In the genomic region with DNA sequence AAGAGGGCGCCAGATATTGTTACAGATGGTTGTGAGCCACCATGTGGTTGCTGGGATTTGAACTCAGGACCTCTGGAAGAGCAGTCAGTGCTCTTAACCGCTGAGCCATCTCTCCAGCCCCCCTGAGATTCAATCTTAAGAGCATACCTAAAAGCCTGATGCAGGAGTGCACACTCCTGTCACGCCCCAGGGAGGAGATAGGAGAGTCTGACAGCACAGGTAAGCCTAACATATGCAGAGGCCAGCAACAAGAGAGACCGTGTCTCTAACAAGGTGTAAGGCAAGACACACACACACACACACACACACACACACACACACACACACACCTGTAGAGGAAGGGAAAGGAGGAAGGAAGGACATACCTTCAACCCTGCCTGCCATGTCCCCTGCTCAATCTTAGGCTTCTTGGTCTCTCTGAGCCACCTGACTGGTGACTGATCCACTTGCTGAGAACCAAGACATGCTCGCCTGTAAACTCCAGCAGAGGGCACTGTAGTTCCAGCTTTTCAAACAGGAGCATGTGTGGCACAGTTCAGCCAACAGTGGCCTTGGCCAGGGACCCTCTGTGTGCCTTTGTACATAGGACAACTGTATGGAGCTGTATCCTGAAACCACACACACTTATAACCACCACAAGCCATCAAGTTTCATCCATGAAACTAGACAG, we compare ENCODE assay signal across 9 mouse cellular contexts. TPM values are rescaled to one million over a fixed set of nuclear protein-coding genes. Genes with fewer than 3 reads are reported as not detected.
DNase-seq lines count a peak whose midpoint lies in the region; ATAC-seq lines count a peak whose summit lies in the region.
"Had no signal": no experiment of that assay in that cellular context is flagged by ENCODE, and none has a peak within 500 bp of the region (broad histone marks: within the 10 kb centered on the region; RNA-seq: fewer than 3 reads in every experiment).

No protein-coding gene starts in this region.

- H3K4me3 ChIP-seq in heart, embryonic 11.5 days (ENCODE audit: low read depth, low read length): no peak overlapping the region
- no peak overlapping the region for H3K4me3 ChIP-seq in intestine, embryonic 15.5 days (replicated peaks)

- WGBS in heart, embryonic 11.5 days (ENCODE audit: insufficient replicate concordance): 39% methylated on average over 5 of the region's 5 CpGs
- 47% methylated on average over 5 of the region's 5 CpGs for WGBS in intestine, embryonic 15.5 days

- H3K36me3 ChIP-seq in heart, embryonic 11.5 days (ENCODE audit: control insufficient read depth, insufficient read depth, low read length): no peaks in the 10 kb centered on the region
- H3K36me3 ChIP-seq in intestine, embryonic 15.5 days: no peaks in the 10 kb centered on the region
- H3K36me3 ChIP-seq: G1E had no signal

- intact Hi-C loops in left cerebral cortex, postnatal 14 days (cut with DNase I): loop anchor here (1.0 to 5.0 kb wide), 2 partner anchors 37 to 212 kb away; no protein-coding TSS in a partner anchor

- no peak overlapping the region for H3K9ac ChIP-seq in heart, embryonic 11.5 days (ENCODE audit: low read depth, low read length)
- no peak overlapping the region for H3K9ac ChIP-seq in intestine, embryonic 15.5 days

- peak; percentile 77 to 88 for DNase-seq in heart, adult 18-20 months
- peak; percentile 77 to 86 for DNase-seq in cerebellum, postnatal 36 days
- peak; percentile 80 for DNase-seq in gastrocnemius, adult 18-20 months (ENCODE audit: low spot score)
- peak; percentile 89 to 91 for DNase-seq in left cerebral cortex, postnatal 14 days (ENCODE audit: low spot score in 2 of 2)
- peak; percentile 89 for DNase-seq in mesoderm, embryonic 11.5 days (ENCODE audit: low read depth, low spot score)
- DNase-seq in spleen, adult 12 weeks (ENCODE audit: low spot score): peak; percentile 61

- no peak overlapping the region for H3K27ac ChIP-seq in heart, embryonic 11.5 days (ENCODE audit: low read depth, low read length)
- no peak overlapping the region for H3K27ac ChIP-seq in intestine, embryonic 15.5 days

- no peak overlapping the region for H3K4me2 ChIP-seq in heart, embryonic 11.5 days
- H3K4me2 ChIP-seq in intestine, embryonic 15.5 days (replicated peaks): no peak overlapping the region

- H3K9me3 ChIP-seq in heart, embryonic 11.5 days (replicated peaks; ENCODE audit: control insufficient read depth, low read length): no peaks in the 10 kb centered on the region
- H3K9me3 ChIP-seq in intestine, embryonic 15.5 days: no peaks in the 10 kb centered on the region
- H3K9me3 ChIP-seq: G1E had no signal

- no peaks in the 10 kb centered on the region for H3K27me3 ChIP-seq in heart, embryonic 11.5 days (ENCODE audit: control insufficient read depth, insufficient read depth, low read length)
- H3K27me3 ChIP-seq in intestine, embryonic 15.5 days (replicated peaks): no peaks in the 10 kb centered on the region

- no peak for ATAC-seq in heart, embryonic 11.5 days (replicated peaks; ENCODE audit: insufficient number of reproducible peaks, low FRiP score, low TSS enrichment)
- peak; percentile 86 for ATAC-seq in intestine, embryonic 15.5 days

- H3K4me1 ChIP-seq in heart, embryonic 11.5 days (ENCODE audit: control insufficient read depth, insufficient read depth, low read length): peaks cover 7% of the 10 kb centered on the region; the same call in 1 of the 2 replicates
- no peaks in the 10 kb centered on the region for H3K4me1 ChIP-seq in intestine, embryonic 15.5 days (replicated peaks)

RNA-seq across cellular contexts. Expression of a gene that starts 9.1 kb away (rescaled TPM):
- total RNA-seq in heart, adult 18-20 months (2021): 1 to 10 TPM; 2.5 to 2.8 TPM
- polyA plus RNA-seq in heart, embryonic 11.5 days (2014; fragmentation: Nextera tagmentation; extraction: Ambion mirVana): 0.73 and 1.0 TPM in 2 replicates
- total RNA-seq in gastrocnemius, adult 18-20 months (2021): under 1 TPM in 1 of 2 experiments, not detected in 1; 0.91 TPM
- 0.77 TPM in 1 of 2 replicates, not detected in the other for polyA plus RNA-seq in intestine, embryonic 15.5 days (2015; fragmentation: Nextera tagmentation; extraction: Ambion mirVana)
- not detected for total RNA-seq in left cerebral cortex, postnatal 14 days (2021)
- total RNA-seq: G1E had no signal
- polyA plus RNA-seq: G1E had no signal

RNA-seq across cellular contexts. Expression of a gene that starts 9.2 kb away (rescaled TPM):
- 10 to 100 TPM; 26.3 to 31.2 TPM for total RNA-seq in heart, adult 18-20 months (2021)
- polyA plus RNA-seq in heart, embryonic 11.5 days (2014; fragmentation: Nextera tagmentation; extraction: Ambion mirVana): 38.1 and 42.3 TPM in 2 replicates
- total RNA-seq in gastrocnemius, adult 18-20 months (2021): 10 to 100 TPM; 21.1 to 24.3 TPM
- polyA plus RNA-seq in intestine, embryonic 15.5 days (2015; fragmentation: Nextera tagmentation; extraction: Ambion mirVana): 42.4 and 44.9 TPM in 2 replicates
- 10 to 100 TPM; 40.5 to 45.3 TPM for total RNA-seq in left cerebral cortex, postnatal 14 days (2021)

RNA-seq across cellular contexts. Expression of a gene that starts 29.9 kb away (rescaled TPM):
- 100 to 1,000 TPM; 141 to 148 TPM for total RNA-seq in heart, adult 18-20 months (2021)
- polyA plus RNA-seq in heart, embryonic 11.5 days (2014; fragmentation: Nextera tagmentation; extraction: Ambion mirVana): 24.5 and 34.8 TPM in 2 replicates
- 10 to 100 TPM; 14.3 to 17.9 TPM for total RNA-seq in gastrocnemius, adult 18-20 months (2021)
- 21.4 and 23.0 TPM in 2 replicates for polyA plus RNA-seq in intestine, embryonic 15.5 days (2015; fragmentation: Nextera tagmentation; extraction: Ambion mirVana)
- total RNA-seq in left cerebral cortex, postnatal 14 days (2021): 10 to 100 TPM; 47.8 to 50.2 TPM
- polyA plus RNA-seq: G1E had no signal

RNA-seq across cellular contexts. Expression of a gene that starts 45.9 kb away (rescaled TPM):
- 10 to 100 TPM; 73.5 to 85.8 TPM for total RNA-seq in heart, adult 18-20 months (2021)
- polyA plus RNA-seq in heart, embryonic 11.5 days (2014; fragmentation: Nextera tagmentation; extraction: Ambion mirVana): 75.9 and 77.5 TPM in 2 replicates
- 10 to 100 TPM; 60.8 to 60.9 TPM for total RNA-seq in gastrocnemius, adult 18-20 months (2021)
- polyA plus RNA-seq in intestine, embryonic 15.5 days (2015; fragmentation: Nextera tagmentation; extraction: Ambion mirVana): 81.4 and 86.7 TPM in 2 replicates
- 10 to 100 TPM; 59.5 to 61.0 TPM for total RNA-seq in left cerebral cortex, postnatal 14 days (2021)

RNA-seq across cellular contexts. Expression of a gene that starts 50.7 kb away (rescaled TPM):
- 1 to 10 TPM; 2.7 to 3.3 TPM for total RNA-seq in heart, adult 18-20 months (2021)
- polyA plus RNA-seq in heart, embryonic 11.5 days (2014; fragmentation: Nextera tagmentation; extraction: Ambion mirVana): 9.8 and 9.9 TPM in 2 replicates
- under 1 TPM; 0.64 to 0.85 TPM for total RNA-seq in gastrocnemius, adult 18-20 months (2021)
- polyA plus RNA-seq in intestine, embryonic 15.5 days (2015; fragmentation: Nextera tagmentation; extraction: Ambion mirVana): 24.9 and 26.7 TPM in 2 replicates
- total RNA-seq in left cerebral cortex, postnatal 14 days (2021): 100 to 1,000 TPM; 217 to 244 TPM
